Mouse (Mus musculus) CD4-positive, CD25-positive, alpha-beta regulatory T cell, adult 4 months (primary cell): ENCODE results near the gene Rnf41. TPM values are rescaled to one million over a fixed set of nuclear protein-coding genes. Genes with fewer than 3 reads are reported as not detected.

Experiments
- ATAC-seq: one replicate; pipeline ENCODE4 v1.8.0; 2017
- polyA plus RNA-seq, 2 experiments: library from polyadenylated mRNA; unstranded; fragments of 100-300 nt; shearing (Covaris generic); gene quantifications; one replicate each; pipeline ENCODE4 v1.2.1; 2017

Gene Rnf41
- polyA plus RNA-seq, 2 experiments from 2014 or later, result 28.7 to 51.8 TPM

DNA sequence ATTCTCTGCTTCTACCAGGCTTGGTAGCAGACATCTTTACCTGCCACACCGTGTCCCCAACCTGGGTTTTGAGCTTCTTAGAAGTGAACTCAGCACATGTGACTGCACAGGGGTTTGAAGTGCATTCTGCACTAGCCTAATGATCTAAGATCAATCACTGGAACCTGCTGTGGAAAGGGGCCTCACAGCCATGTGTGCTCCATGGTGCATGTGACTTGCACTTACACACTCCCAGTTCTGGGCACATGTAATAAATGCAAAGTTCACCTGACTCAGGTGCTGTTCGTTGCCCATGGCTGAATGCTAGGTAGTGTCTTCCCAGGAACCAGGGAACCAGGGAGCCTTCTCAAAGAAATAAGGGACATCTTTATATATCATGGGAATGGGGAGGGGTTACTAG, 22.0 kb downstream of the Rnf41 start:
- no peak for ATAC-seq

DNA sequence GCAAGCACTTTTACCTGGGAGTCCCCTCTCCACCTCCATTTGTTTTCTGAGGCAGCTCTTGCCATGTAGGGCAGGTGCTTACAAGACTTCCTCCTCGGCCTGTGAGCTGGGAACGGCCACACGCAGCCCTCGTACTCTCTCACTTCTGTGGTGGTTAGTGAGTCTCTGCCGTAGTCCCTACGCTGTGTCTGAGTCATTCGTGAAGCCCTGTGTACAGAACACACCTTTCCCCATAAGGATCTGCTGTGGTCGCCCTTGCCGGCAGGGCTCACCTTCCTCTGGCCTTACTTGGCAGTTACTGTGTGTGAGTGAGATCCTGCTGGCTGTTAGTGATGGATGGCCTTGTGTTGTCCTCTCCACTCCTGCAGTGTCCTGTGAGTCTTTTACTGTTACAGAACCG, 23.2 kb downstream of the Rnf41 start:
- ATAC-seq, result peak; percentile 86

DNA sequence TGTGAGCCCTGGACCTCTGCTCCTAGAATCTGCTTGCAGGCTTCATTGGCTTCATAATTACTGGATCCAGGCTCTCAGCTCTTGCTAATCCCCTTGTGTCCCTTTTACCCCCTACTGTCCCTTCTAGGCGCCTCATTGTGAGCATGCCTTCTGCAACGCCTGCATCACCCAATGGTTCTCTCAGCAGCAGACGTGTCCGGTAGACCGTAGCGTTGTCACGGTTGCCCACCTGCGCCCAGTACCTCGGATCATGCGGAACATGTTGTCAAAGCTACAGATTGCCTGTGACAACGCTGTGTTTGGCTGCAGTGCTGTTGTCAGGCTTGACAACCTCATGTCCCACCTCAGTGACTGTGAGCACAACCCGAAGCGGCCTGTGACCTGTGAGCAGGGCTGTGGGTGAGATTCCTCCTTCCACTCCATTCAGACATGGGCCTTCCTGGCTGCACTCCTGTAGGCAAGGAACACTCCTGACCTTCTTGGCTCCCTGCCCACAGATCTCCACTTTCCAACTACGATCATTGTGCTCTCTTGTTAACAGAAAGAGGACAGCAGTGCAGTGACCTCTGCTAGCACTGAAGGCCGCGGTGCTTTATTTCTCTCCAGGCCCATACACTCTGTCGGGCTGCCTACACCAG, 23.8 kb downstream of the Rnf41 start:
- ATAC-seq, result no peak

DNA sequence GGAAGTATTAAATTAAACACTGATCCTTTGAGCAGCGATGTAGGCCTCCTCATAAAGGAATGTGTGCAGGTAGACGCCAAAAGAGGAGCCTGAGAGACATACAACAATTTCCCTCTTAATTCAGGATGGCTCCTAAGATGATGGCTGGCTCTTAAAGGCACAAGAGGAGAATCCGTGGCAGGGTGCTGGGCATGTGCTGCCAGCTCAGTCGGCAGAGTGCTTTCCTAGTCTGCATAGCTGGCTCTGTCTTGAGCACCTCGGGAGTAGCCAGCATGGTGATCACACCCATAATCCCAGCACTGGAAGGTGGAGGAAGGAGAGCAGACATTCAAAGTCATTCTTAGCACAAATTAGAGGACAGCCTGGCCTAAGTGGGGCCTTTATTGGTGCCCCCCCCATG, 24.4 kb downstream of the Rnf41 start:
- no peak for ATAC-seq

DNA sequence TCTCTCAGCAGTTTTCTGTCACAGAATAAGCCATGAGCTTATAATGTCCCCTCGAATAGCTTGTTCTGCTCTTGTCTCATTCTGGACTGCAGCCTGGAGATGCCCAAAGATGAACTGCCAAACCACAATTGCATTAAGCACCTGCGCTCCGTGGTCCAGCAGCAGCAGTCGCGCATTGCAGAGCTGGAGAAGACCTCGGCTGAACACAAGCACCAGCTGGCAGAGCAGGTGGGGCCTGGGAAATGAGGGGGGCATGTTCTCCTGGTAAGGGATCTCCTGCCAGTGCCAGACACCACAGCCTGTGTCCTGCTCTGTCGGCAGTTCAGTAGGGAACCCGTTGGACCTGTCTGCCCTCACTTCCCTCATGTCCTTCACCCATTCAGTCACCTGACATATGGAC, 24.9 kb downstream of the Rnf41 start:
- no peak for ATAC-seq

DNA sequence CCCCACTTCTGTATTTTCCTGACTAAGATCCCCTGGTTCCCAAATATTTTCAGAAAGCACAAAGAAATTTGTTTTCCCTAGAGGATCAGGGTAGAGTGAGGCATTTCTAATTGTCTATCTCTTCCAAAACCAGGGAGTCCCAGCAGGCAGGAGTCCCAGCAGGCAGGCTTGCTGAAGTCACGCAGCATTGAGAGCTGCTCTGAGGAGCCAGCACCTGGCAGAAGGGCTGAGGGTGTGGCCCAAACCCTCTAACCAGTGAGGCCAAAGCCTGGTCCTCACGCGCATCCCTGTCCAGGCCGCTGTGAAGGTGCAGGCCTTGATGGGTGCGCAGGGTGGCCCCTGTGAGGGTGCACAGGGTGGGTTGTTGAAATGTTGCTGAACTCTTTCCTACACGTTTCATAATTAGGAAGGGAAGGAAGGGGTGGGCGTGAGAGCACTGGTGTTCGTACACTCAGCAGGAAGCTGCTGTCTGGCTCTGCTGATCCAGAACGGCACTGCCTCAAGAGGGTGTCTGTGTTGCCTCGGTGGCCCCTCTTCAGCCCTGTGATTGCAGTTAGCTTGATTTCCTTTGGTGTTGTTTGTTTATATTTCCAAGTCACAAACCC, 27.3 kb downstream of the Rnf41 start:
- peak; percentile 68 for ATAC-seq

DNA sequence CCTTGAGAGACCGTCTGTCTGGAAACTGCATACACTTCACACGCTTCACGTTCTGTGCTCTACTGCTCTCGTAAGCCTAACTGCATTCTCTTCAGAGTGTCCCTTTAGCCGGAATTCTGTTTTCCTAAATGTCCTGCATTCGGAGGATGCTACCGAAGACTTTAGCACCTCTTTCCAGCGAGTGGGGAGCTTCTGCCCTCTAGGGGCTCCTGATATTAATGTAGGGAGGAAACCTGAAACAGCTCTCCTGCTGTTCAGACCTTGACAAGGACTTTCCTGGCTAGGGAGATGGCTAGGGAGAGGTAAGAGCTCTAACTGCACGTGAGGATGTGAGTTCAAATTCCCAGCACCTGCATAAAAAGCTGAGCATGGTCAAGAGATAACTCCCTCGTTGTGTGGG, 28.9 kb downstream of the Rnf41 start:
- ATAC-seq, result peak; percentile 48

DNA sequence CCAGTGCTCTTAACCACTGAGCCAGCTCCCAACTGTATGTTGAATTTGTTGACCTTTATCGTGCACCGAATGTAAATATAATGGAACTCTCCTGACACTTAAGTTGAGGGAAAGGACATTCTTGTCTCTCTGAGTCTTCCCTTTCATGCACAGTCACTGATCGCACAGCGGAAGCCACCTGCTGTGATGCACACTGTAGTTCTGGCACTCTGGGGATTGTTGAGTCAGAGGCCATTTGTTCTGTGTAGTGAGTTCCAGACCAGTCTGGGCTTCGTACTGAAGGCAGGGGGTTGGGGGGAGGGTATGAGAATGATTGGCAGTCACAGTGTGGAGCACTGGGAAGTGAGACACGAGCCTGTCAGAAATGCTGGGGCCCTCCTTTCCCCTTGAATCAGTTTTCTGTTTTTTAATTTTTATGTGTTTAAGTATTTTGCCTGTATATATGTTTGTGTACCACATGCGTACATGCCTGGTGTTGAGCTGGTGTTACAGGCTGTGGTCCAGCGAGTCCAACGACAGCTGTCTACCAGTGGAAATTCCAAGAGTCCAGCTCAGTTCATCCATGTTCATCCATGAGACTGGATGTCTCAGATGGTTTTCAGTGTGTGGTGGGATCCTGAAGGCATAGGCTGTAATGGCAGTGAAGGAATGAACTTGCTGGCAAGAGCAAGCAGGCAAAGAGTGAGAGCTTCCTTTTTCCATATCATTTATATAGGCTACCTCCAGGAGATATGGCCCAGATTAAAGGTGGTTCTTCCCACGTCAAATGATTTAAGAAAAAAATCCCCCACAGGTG, 30.1 kb downstream of the Rnf41 start:
- no peak for ATAC-seq

DNA sequence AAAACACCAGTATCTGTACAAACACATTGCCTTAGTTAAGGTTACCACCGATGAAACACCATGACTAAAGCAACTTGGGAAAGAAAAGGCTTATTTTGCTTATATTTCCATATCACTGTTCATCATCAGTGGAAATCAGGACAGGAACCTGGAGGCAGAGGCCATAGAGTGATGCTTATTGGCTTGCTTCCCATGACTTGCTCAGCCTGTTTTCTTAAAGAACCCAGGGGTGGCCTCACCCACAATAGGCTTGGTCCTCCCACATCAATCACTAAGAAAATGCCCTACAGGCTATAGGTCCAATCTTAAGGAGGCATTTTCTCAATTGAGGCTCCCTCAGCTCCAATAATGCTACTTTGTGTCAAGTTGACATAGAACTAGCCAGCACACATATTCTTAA, 31.3 kb downstream of the Rnf41 start:
- ATAC-seq, result no peak

DNA sequence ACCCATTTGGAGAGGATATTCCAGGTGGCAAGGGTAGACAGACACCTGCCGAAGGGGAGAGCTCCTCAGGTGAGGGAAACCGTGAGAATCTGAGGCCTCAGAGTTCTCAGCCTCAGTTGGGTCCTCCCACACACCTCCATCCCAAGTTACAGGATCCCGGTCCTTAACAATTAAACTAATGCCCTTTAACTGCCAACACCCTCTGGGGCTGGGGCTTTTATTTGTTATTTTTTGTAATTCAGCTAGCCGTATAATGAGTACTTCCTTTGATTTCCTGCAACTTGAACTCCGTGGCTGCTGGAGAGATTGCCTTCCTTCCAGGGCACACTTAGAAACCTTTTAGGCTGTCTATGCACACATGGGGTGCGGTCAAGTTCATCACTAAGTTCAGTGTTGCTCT, 32.9 kb downstream of the Rnf41 start:
- no peak for ATAC-seq

DNA sequence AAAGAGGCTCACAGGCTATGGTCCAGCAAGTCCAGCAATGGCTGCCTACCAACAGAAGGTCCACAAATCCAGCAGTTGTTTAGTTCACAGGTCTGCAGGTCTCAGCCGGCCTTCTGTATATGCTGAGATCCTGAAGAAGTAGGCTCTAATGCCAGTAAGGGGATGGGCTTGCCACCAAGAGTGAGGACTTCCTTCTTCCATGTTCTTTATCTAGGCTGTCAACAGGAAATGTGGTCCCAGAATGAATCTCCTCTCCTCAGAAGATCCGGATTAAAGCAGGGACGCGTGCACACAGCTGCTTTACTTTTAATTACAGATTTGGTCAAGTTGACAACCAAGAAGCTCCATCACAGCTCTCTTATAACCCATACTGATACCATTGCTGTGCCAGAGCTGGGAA, 34.0 kb downstream of the Rnf41 start:
- ATAC-seq, result no peak

DNA sequence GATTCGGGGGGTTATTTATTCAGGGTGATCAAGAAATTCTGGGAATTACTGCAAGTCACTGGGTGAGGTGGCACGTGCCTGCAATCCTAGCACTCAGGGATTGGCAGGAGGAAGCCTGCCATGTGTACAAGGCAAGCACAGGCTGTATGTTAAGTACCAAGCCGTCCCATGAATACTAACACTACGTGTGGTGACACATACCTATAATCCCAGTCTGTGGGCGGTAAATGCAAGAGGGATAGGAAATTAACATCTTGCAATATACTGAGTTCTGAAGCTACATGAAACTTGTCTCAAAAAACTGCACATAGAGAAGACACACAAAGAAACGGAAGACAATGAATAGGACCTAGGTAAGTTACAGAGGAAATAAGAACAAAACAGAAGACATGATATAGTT, 39.6 kb downstream of the Rnf41 start:
- no peak for ATAC-seq

DNA sequence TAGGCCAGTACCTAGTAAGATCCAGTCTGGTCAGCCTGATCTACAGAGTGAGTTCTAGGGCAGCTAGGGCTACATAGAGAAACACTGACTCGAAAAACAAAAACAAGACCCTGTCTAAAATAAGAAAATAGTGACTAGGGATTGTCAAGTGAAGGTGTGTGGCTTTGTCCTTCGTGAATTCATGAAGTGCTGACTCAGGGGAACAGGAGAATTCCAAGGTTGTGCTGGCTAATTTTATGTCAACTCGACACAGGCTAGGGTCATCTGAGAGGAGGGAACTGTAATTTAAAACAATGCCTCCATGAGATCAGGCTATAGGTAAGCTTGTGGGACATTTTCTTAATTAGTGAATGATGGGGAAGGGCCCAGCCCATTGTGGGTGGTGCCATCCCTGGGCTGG, 43.0 kb downstream of the Rnf41 start:
- ATAC-seq, result no peak

DNA sequence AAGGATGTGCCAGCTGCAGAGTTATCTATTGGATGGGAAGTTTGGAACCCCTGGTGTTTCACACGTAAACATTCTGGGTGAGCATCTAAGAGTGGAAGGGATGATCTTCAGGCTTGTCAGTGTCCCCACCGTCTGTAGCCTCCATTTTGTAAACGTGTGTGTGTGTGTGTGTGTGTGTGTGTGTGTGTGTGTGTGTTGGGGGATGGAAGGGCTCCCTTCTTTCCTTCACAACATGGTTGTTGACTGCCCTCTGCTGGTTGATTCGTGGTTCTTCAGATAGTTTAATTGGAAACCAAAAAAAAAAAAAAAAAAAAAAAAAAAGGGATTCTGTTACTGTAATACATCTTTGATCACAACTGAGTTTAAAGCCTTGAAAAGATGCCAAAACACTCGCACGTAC, 43.8 kb downstream of the Rnf41 start:
- ATAC-seq, result peak; percentile 42

DNA sequence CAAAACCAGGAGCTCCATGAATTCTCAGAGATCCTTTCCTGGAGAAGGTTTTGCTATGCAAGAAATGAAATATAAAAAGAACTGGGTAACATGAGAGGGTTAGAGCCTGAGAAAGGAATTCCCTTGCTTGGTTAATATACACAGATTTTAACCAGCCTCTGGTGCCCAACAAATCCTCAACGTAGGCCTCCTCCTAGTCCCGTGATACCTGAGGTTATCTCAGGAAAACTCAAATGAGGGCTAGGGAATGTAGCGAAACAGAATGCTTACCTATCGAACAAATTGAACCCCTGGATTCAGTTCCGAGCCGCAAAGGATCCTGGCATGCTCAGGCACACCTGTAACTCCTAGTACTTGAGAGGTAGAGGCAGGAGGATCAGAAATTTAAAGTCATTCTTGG, 46.2 kb downstream of the Rnf41 start:
- no peak for ATAC-seq

DNA sequence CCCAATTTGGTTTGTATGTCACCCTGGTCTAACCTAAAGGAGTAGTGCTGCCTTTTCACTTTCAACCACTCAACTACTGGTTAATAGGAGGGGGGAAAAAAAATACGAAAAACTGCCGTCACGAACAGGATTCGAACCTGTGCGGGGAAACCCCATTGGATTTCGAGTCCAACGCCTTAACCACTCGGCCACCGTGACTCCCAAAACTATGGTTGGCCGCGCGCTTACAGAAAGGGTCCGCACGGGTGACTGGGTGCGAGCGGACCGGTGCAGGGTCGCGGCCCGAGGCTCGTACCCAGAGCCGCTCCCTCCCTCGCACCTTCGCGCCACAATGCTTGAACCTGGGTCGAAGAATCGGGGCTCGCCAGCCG, 46.9 kb downstream of the Rnf41 start:
- ATAC-seq, result peak; percentile 37

DNA sequence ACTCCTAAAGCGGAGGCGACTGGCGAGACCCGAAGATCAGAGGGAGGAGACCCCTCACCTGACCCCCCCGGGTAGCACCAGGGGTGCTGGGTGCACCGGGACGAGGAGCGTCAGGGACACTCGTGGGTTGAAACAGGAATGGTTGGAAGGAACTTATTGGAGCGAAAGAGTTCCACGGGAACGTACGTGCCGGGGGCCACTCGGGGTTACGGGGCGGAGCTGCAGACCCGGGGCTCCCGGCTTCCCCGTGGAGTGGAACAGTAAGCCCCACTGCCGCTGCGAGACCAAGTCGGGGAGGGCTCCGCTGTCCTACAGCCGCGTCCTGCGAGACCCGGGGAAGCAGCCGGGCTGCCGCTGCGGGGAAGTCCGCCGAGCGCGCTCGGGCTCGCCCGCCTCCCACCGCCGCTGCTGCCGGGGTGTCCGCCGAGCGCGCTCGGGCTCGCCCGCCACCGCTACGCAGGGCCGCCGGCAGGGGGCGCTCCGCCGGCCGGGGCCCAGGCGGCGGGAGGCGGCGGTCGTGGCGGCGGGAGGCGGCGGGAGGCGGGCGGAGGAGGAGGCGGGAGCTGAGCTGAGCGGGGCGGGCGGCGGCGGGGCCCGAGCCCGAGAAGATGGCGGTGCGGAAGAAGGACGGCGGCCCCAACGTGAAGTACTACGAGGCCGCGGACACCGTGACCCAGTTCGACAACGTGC, 47.4 kb downstream of the Rnf41 start, which contains the start of gene Smarcc2:
Gene Smarcc2 (plus strand): TSS at position 530 of the 690 bp plus-strand sequence.
- peak; percentile 69 for ATAC-seq

DNA sequence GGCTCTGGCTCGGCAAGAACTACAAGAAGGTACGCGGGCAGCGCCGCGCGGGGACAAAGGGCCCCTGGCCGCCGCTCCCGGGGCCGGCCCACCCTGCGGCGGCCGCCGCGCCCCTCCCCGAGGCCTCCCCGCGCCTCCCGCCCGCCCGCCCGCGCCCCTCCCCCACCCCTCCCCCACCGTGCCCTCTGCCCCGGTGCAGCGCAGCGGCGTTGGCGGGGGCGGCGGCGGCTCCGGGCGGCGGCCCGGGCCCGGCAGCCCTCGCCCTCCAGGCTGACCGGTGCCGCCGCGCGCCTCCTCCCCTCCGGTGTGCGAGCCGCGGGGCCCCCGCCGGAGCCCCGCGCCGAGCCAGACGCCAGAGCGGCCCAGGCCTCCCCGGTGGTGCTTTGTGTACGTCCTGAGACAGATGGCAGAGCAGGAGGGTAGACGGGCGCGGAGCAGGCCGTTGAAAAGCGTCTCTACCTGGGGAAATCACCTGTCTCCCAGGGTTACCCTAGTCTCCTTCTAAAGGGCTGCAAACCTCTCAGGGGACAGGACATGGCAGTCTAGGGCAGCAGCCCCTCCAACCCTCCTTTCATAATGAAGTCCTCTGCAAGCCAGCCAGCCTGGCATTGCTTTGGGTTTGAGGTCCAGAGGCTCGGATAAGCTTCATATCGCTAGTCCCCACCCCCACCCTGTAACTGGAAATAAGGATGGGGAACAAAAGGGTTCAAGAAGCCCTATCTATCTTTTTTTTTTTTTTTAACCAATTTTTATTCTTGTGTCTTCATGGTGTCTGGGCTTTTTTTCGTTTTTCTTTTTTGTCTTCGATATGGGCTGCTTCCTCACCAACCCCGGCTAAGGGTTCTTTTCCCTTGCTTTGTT, 48.2 kb downstream of the Rnf41 start:
- ATAC-seq, result peak; percentile 56

DNA sequence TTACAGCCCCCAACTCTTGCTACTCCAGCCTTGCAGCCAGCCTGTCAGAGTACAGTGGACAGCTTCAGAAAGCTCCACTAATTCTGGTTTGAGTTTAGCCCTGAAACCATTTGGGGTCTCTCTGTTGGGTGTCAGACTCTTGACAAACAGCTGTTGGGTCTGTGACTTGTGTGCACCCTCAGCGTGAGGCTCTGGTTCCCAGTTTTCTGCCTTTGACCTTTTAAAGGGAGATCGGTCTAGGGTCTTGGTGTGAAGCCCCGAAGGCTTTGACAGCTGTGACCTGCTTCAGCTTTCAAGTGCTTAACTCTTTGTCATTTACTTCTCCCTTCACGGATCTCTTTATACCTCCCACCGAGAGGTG, 48.8 kb downstream of the Rnf41 start:
- ATAC-seq, result no peak

DNA sequence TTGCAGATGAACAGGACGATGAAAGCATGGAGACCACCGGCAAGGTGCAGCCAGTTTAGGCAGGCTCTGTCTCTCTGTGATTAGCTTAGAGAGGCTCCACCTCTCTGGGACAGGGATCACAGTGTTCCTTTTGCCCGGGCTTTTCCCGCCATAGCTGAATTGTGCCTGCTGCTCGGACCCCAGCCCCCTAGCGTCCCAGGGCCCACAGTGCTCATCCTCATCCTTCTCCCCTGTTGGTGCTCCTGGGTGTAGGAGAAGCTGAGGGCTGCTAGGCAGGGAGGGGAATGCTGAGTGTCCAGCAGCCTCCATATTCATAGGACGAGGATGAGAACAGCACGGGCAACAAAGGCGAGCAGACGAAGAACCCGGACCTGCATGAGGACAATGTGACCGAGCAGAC, 62.9 kb downstream of the Rnf41 start:
- ATAC-seq, result no peak

DNA sequence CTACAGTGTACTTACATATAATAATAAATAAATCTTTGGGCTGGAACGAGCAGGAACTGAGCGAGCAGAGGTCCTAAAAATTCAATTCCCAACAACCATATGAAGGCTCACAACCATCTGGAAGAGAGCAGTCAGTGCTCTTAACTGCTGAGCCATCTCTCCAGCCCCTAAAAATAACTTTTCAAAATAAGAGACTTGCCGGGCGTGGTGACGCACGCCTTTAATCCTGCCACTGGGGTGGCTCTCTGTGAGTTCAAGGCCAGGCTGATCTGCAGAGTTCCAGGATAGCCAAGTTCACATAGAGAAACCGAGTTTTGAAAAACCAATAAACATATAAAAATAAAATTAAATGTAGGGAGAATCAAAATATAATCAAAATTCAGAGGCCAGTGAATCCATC, 74.9 kb downstream of the Rnf41 start:
- ATAC-seq, result no peak

DNA sequence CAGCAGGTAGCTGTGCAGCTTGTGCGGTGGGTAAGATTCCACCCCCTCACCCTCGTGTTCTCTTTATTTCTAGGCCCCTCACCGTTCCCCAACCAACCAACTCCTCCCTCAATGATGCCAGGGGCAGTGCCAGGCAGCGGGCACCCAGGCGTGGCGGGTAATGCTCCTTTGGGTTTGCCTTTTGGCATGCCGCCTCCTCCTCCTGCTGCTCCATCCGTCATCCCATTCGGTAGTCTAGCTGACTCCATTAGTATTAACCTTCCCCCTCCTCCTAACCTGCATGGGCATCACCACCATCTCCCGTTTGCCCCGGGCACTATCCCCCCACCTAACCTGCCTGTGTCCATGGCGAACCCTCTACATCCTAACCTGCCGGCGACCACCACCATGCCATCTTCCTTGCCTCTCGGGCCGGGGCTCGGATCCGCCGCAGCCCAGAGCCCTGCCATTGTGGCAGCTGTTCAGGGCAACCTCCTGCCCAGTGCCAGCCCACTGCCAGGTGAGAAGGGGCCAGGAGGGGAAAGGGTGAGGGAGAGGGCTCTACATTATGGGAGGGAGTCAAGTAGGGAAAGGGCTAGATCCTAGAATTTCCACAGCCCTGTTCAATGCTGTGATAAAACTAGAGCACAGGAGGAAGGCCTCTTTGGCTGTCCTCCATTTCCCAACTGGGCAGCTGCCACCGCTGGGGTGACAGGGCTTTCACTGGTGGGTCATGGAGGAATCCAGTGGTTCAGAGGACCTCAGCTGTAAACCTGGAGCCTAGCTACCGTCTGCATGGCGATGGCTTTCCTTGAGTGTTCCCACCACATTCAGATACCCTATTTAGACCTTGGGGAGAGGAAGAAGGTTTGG, 76.6 kb downstream of the Rnf41 start:
- ATAC-seq, result no peak
